Mouse (Mus musculus) midbrain, embryonic 10.5 days (tissue): Measurements from ENCODE around the gene Ccnl1. TPM values are rescaled to one million over a fixed set of nuclear protein-coding genes. Genes with fewer than 3 reads are reported as not detected.

Experiments
- DNase-seq: peaks from one replicate; pipeline ENCODE4 v3.0.0-alpha.2; 2017; ENCODE audit warnings: low spot score
- H3K27ac ChIP-seq: fragments of 300-500 bp; sonication (generic); replicated peaks from 2 replicates; pipeline ENCODE4 v1.5.1; 2016; ENCODE audit warnings: mild to moderate bottlenecking
- H3K27me3 ChIP-seq: fragments of 300-500 bp; sonication (generic); 2 replicates; pipeline ENCODE4 v1.6.1; 2016; ENCODE audit warnings: low read depth, mild to moderate bottlenecking; ENCODE audit not compliant: poor library complexity, severe bottlenecking
- H3K36me3 ChIP-seq: fragments of 300-500 bp; sonication (generic); 2 replicates; pipeline ENCODE4 v1.6.1; 2016; ENCODE audit warnings: mild to moderate bottlenecking, moderate library complexity
- H3K4me1 ChIP-seq: fragments of 300-500 bp; sonication (generic); 2 replicates; pipeline ENCODE4 v1.6.1; 2016
- H3K4me3 ChIP-seq: fragments of 300-500 bp; sonication (generic); 2 replicates; pipeline ENCODE4 v1.5.1; 2016; ENCODE audit warnings: mild to moderate bottlenecking, moderate library complexity
- H3K9me3 ChIP-seq: fragments of 300-500 bp; sonication (generic); replicated peaks from 2 replicates; pipeline ENCODE4 v1.6.1; 2016; ENCODE audit warnings: mild to moderate bottlenecking
- WGBS: fragments of 180-500 bp; shearing (Covaris S2); methylation state at CpG from one replicate; pipeline ENCODE4 v1.1.7; 2016; 5-methylcytosine and 5-hydroxymethylcytosine counted together
- polyA plus RNA-seq: library from polyadenylated mRNA; unstranded; fragments of >200 nt; fragmentation: Nextera tagmentation; extraction: Ambion mirVana; gene quantifications from 2 replicates; pipeline ENCODE4 v1.2.1, GENCODE M21; 2016

Ccnl1 gene
- polyA plus RNA-seq, 1 experiment from 2014 or later, result 98.2 TPM

DNA sequence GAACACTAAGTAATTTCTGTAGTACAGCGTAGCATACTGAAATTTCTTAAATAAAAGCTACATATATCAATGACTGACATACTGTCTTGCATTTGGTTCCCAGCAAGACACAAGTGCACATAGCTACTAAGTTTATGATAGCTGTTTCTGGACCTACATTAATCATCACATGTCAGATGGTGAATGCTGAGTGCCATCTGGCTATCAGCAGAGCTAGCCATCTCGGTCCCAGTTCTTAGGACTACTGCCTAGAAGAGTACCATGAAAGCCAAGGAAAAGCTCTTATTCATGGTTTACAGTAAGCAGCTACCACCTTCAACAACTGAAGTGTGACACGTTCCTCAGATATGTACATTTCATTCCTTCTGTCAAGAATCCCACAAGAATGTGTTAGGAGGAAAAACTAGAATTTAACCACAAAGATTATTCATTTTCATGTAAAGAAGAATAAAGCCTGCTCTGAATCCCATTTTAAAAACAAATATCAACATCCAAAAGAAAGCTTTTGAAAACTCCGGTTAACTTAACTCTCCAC is 7.2 kb downstream of the Ccnl1 start:
- peaks cover 27% of the 10 kb centered on the region for H3K4me1 ChIP-seq

DNA sequence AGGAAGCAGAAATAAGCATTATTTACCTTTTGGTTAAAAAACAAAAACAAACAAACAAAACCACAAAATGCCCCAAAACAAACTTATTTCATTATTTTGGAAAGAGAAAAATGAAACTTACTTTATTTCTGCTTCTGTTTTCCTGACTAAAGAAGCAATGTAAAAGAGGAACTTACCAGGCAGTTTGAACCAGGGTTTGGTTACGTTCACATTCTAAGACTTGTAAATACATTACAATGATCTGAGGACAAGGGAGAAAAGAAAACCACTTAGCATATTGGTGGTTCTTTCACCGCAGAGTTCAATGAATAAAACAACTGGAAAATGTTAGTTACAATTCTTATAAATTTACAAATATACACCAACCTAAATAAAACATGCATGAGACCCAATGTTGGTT is 7.7 kb downstream of the Ccnl1 start:
- 96% methylated on average over 2 of the region's 2 CpGs for WGBS
- H3K27me3 ChIP-seq, result no peaks in the 10 kb centered on the region
- DNase-seq, result no peak
- no peak overlapping the region for H3K27ac ChIP-seq
- no peaks in the 10 kb centered on the region for H3K9me3 ChIP-seq
- H3K36me3 ChIP-seq, result peaks cover 100% of the 10 kb centered on the region
- peaks cover 21% of the 10 kb centered on the region for H3K4me1 ChIP-seq
- no peak overlapping the region for H3K4me3 ChIP-seq

More for the DNA sequence above, 7.2 kb downstream of the Ccnl1 start:
- Histone ChIP-seq H3K27me3 (no peaks in the 10 kb centered on the region), H3K9me3 (no peaks in the 10 kb centered on the region), H3K4me3 (no peak overlapping the region), H3K27ac (no peak overlapping the region), H3K36me3 (peaks cover 100% of the 10 kb centered on the region)
- WGBS, result 94% methylated on average over 4 of the region's 4 CpGs
- DNase-seq, result no peak

DNA sequence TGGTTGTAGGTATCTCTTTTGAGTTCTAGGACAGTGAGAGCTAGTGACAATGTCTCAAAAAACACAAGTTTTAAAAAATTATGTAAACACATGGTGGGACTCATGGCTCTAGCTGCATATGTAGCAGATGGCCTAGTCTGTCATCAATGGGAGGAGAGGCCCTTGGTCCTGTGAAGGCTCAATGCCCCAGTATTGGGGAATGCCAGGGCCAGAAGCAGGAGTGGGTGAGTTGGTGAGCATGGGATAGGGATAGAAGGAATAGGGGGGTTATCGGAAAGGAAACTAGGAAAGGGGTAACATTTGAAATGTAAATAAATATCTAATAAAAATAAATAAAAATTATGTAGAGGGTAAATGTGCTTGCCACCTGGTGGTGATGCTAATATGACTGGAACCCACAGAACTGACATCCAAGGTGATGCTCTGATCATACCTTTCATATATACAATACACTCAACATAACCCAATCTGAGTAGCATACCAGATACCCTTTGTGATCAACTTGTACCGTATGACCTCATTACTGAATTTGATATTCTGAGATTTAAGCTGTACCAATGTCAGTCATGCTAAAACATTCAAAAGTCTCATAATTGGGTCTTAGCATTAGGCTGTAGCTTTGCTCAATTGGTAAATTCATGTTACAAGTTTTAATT is 12.6 kb downstream of the Ccnl1 start:
- H3K27ac ChIP-seq, result no peak overlapping the region
- H3K9me3 ChIP-seq, result no peaks in the 10 kb centered on the region
- H3K27me3 ChIP-seq, result no peaks in the 10 kb centered on the region
- H3K4me1 ChIP-seq, result no peaks in the 10 kb centered on the region
- H3K4me3 ChIP-seq, result no peak overlapping the region
- peaks cover 67% of the 10 kb centered on the region for H3K36me3 ChIP-seq
- DNase-seq, result no peak
- 92% methylated on average over 2 of the region's 2 CpGs for WGBS

DNA sequence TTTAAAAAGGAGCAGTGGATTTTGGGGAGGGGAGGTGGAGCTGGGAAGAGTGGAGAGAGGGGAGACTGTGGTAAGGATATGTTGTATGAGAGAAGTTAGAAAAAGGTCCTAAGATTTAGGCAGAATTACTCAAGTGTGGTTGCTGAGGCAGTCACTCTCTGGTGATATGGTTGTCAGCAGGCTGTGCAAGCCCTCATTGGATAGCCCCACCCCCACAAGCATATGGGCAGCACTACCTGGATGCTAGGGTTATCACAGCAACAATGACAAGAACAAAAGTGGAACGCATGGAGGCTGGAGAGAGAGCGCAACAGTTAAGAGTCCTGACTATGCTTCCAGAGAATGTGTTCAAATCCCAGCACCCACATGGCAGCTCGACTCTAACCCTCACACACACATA is 13.3 kb downstream of the Ccnl1 start:
- Histone ChIP-seq H3K4me1 (no peaks in the 10 kb centered on the region), H3K27me3 (no peaks in the 10 kb centered on the region), H3K4me3 (no peak overlapping the region), H3K9me3 (no peaks in the 10 kb centered on the region), H3K36me3 (peaks cover 60% of the 10 kb centered on the region), H3K27ac (no peak overlapping the region)
- WGBS, result 94% methylated on average over 3 of the region's 3 CpGs
- DNase-seq, result no peak

DNA sequence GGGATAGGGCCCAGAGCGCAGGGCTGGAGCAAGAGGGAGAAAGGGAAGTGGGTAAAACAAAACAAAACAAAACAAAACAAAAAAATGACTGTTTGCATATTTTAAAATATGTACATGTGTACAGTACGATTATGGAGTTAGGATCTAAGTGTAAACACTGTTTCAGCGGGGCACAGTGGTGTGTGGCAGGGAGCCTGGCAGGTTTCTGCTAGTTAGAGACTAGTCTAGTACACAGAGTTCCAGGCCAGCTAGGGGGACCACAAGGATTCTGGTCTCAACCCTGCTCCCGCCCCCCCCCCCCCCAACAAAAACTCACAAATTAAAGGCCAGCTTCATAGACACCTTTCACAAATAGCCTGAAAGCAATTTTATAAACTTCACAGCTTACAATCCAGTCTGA is 14.6 kb downstream of the Ccnl1 start:
- DNase-seq, result no peak
- no peak overlapping the region for H3K27ac ChIP-seq
- H3K4me1 ChIP-seq, result no peaks in the 10 kb centered on the region
- H3K36me3 ChIP-seq, result peaks cover 48% of the 10 kb centered on the region
- no peak overlapping the region for H3K4me3 ChIP-seq
- no peaks in the 10 kb centered on the region for H3K27me3 ChIP-seq
- 83% methylated on average over 4 of the region's 4 CpGs for WGBS
- H3K9me3 ChIP-seq, result no peaks in the 10 kb centered on the region

DNA sequence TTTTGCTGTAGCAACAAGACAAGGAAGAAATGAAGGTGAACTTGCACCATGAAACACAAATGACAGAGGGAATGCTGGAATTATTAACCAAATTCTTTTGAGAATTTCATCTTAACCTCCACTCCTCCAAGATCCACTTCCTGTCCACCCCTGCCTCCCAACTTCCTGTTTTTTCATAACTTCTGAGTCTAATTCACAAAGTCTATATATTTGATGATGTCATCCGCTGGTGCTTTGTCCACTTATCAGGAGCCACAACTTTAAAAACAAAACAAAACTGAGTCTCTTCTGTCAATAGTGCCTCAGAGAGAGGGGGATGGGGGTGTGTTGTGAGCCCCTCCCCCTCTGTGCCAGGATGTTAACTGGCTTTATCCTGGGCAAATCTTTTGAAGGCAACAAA is 17.0 kb downstream of the Ccnl1 start:
- Histone ChIP-seq H3K27ac (no peak overlapping the region), H3K4me1 (peaks cover 7% of the 10 kb centered on the region), H3K36me3 (peaks cover 24% of the 10 kb centered on the region), H3K9me3 (no peaks in the 10 kb centered on the region), H3K4me3 (no peak overlapping the region), H3K27me3 (no peaks in the 10 kb centered on the region)
- 81% methylated on average over 1 of the region's 1 CpGs for WGBS
- DNase-seq, result no peak

DNA sequence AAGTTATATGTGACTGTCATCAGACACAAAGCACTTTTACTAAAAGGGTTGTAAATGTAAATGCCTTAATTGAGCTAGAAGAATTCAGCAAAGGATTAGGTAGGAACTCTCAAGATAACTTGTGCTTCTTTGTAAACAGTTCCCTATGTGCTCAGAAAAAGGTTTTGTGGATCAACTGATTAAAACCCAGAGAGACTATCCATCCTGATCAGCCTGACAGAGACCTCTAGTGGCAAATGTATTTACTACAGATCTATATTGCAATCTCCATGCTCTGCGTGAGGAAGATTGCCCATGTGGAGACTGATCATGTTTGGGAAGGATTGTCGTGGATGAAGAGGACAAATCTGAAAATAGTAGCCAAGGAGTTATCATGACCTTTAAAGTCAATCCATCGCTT is 19.8 kb downstream of the Ccnl1 start:
- Histone ChIP-seq H3K36me3 (no peaks in the 10 kb centered on the region), H3K27me3 (no peaks in the 10 kb centered on the region), H3K27ac (no peak overlapping the region), H3K9me3 (no peaks in the 10 kb centered on the region), H3K4me3 (no peak overlapping the region), H3K4me1 (peaks cover 7% of the 10 kb centered on the region)
- WGBS, result 20% methylated on average over 3 of the region's 3 CpGs
- no peak for DNase-seq

DNA sequence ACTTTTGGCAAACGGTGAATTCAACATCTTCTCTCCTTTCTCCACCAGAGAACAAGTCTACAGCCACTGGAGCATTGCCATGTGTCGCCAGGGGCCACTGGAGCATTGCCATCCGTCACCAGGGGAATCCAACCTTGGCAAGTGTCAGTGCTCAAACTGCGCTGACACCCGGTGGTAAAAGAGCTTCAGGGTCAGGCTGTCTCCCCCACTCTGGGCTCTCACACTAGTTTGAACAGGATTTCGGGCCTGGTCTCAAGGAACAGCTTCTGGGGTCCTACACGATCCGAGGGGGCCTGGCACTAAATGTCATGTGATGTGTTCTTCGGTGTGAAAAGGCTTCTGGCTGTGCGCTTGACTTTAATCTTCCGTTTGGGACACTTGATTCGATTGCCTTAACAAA is 21.7 kb downstream of the Ccnl1 start:
- H3K4me3 ChIP-seq, result no peak overlapping the region
- peaks cover 7% of the 10 kb centered on the region for H3K4me1 ChIP-seq
- no peak for DNase-seq
- no peak overlapping the region for H3K27ac ChIP-seq
- H3K36me3 ChIP-seq, result no peaks in the 10 kb centered on the region
- peaks cover 3% of the 10 kb centered on the region; the same call in 1 of the 2 replicates for H3K27me3 ChIP-seq
- 61% methylated on average over 12 of the region's 12 CpGs for WGBS
- H3K9me3 ChIP-seq, result no peaks in the 10 kb centered on the region

DNA sequence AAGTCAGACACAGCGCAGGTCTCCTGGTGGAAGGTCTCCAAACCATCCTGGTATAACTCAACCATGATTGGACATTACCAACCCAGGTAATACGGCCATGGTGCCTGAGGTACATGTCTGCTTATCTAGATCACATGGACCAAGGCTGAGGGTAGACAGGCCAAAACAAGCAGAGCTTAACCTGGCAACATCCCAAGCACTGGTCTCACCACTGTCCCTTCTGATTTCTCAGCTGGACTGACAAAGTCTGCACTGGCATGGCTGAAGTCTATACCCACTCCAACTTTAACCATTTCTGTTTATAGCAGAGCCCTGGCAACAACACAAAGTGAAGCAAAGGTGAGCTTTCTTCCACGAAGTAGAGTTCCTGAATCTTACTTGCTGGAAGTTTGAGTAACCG is 22.9 kb downstream of the Ccnl1 start:
- no peak for DNase-seq
- no peaks in the 10 kb centered on the region for H3K36me3 ChIP-seq
- peaks cover 4% of the 10 kb centered on the region; the same call in 1 of the 2 replicates for H3K27me3 ChIP-seq
- no peak overlapping the region for H3K4me3 ChIP-seq
- no peak overlapping the region for H3K27ac ChIP-seq
- no peaks in the 10 kb centered on the region for H3K9me3 ChIP-seq
- WGBS, result 86% methylated on average over 4 of the region's 4 CpGs
- peaks cover 8% of the 10 kb centered on the region for H3K4me1 ChIP-seq

DNA sequence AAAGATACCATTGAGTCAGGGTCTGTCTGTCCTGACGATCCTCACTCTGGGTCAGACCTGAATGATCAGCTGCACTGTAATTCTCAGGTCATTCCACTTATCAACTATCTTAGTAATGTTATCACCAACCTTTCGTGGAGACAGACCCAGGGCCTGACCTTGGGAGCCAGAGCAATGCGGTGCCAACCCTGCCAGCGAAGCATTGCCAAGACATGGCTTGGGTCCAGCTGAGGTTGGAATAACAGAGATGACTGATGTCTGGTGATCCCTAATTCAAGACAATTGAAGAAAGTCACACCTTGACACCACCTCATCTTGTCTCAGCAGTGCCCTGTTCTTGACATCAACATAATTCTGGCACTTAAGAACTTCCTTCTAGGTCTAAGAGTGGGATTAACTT is 24.3 kb downstream of the Ccnl1 start:
- DNase-seq, result no peak
- Histone ChIP-seq H3K27me3 (peaks cover 4% of the 10 kb centered on the region; the same call in 1 of the 2 replicates), H3K4me3 (no peak overlapping the region), H3K36me3 (no peaks in the 10 kb centered on the region), H3K9me3 (no peaks in the 10 kb centered on the region), H3K4me1 (peaks cover 22% of the 10 kb centered on the region), H3K27ac (no peak overlapping the region)
- 89% methylated on average over 4 of the region's 4 CpGs for WGBS

DNA sequence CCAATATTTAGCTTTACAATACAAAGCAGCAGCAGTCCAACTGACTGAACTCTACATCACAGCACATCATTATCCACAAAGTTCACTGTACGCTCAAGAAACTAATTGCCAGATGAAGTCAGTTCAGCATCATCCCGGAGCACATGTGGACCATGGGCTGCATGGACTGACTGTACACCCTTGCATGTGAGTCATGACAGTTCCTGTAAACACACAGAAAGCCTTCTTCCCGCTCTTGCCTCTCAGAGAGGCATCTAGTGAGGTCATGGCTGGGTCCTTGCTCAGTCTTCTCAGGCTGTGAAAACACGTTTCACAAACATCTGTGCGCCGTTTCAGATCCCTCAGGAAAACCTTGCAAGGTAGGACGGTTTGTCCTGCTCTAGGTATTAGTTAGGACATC is 26.5 kb downstream of the Ccnl1 start:
- Histone ChIP-seq H3K4me3 (no peak overlapping the region), H3K9me3 (no peaks in the 10 kb centered on the region), H3K4me1 (peaks cover 37% of the 10 kb centered on the region), H3K27ac (no peak overlapping the region), H3K27me3 (peaks cover 13% of the 10 kb centered on the region; the same call in 1 of the 2 replicates), H3K36me3 (no peaks in the 10 kb centered on the region)
- DNase-seq, result no peak
- 91% methylated on average over 7 of the region's 7 CpGs for WGBS

DNA sequence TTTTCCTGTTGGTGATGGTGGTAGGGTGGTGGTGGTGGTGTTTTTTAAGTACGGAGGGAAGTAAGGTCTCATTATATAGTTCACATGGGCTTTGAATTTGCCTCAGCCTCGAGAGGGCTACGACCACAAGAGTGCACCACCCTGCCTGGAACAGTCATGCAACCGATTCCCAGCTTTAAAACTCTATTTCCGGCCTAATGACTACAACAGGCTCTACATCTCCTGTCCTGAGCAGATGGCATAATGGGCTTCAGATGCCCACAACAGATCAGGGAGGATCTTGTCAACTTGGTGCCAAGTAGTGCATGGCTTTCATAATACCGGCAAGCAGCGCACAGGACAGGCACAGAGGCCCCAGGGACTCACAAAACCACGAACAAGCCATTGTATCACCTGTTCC is 27.4 kb downstream of the Ccnl1 start:
- Histone ChIP-seq H3K4me3 (no peak overlapping the region), H3K4me1 (peaks cover 33% of the 10 kb centered on the region), H3K9me3 (no peaks in the 10 kb centered on the region), H3K36me3 (no peaks in the 10 kb centered on the region), H3K27me3 (peaks cover 13% of the 10 kb centered on the region; the same call in 1 of the 2 replicates), H3K27ac (no peak overlapping the region)
- DNase-seq, result no peak
- 68% methylated on average over 8 of the region's 8 CpGs for WGBS

DNA sequence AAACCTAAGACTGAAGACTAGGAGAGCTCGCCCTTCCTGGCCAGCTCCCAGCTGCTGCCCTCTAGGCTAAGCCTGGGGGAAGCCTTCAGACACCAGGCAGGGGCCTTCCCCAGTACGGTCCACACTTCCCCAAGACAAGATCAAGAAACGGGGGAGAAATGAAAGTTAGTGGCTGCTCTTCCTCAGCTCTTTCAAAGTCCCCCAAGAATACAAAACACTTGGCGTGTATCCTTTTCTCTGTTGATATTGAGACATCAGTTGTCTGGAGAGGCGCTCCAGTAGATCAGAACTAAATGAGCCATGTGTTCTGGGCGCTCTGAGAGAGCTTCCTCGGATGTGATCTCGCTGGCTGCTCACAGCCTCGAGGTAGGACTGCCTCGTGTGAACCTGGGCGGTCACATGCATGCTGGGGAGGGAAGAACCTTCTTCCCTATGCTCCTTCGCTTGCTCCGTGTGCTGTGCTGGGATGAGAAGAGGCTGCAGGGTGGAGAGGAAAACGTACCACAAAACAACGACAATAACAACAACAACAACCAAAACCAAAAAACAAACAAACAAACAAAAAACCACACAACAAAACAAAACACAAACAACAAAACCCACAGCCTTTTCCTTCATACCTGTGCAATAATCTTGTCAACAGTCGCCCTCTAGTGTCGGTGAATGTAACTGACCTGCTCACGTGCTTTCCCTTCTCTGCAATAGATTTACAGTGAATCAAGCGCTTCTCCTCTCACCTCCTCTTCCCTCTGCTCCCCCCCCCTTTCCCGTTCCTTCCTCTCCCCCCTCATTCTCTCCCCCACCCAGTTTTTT is 28.0 kb downstream of the Ccnl1 start:
- peak overlapping the region; percentile 88 for H3K27ac ChIP-seq
- peaks cover 13% of the 10 kb centered on the region; the same call in 1 of the 2 replicates for H3K27me3 ChIP-seq
- H3K4me3 ChIP-seq, result peak overlapping the region; percentile 41
- H3K36me3 ChIP-seq, result no peaks in the 10 kb centered on the region
- 21% methylated on average over 20 of the region's 20 CpGs for WGBS
- no peaks in the 10 kb centered on the region for H3K9me3 ChIP-seq
- peaks cover 33% of the 10 kb centered on the region for H3K4me1 ChIP-seq
- peak; percentile 63 for DNase-seq
